Mouse (Mus musculus) hindbrain, embryonic 14.5 days (tissue): Measurements from ENCODE around the gene Dbndd1. TPM values are rescaled to one million over a fixed set of nuclear protein-coding genes. Genes with fewer than 3 reads are reported as not detected.
A peak's percentile ranks its signal among the peaks of the same experiment; 100 is the strongest.

Experiments used
- ATAC-seq: fragments of 200-750 bp; cut with Nextera tagmentation; 2 replicates; pipeline ENCODE4 v1.8.0; 2017; ENCODE audit warnings: moderate number of reproducible peaks, mild to moderate bottlenecking, moderate TSS enrichment, moderate library complexity; ENCODE audit not compliant: low FRiP score
- DNase-seq: peaks from one replicate; pipeline ENCODE4 v3.0.0-alpha.2; 2015; ENCODE audit warnings: low spot score
- H3K27ac ChIP-seq: fragments of 300-500 bp; sonication (generic); 2 replicates; pipeline ENCODE4 v1.5.1; 2014; ENCODE audit warnings: mild to moderate bottlenecking, moderate library complexity
- H3K27me3 ChIP-seq: fragments of 300-500 bp; sonication (generic); 2 replicates; pipeline ENCODE4 v1.6.1; 2014; ENCODE audit warnings: mild to moderate bottlenecking, low read length, mixed read lengths; ENCODE audit not compliant: control insufficient read depth, insufficient read depth
- H3K36me3 ChIP-seq: fragments of 300-500 bp; sonication (generic); replicated peaks from 2 replicates; pipeline ENCODE4 v1.6.1; 2014; ENCODE audit not compliant: control insufficient read depth, insufficient read depth
- H3K4me1 ChIP-seq: fragments of 300-500 bp; sonication (generic); replicated peaks from 2 replicates; pipeline ENCODE4 v1.6.1; 2014; ENCODE audit warnings: antibody characterized with exemption, low read length, mixed read lengths; ENCODE audit not compliant: control insufficient read depth, insufficient read depth
- H3K4me2 ChIP-seq: fragments of 300-500 bp; sonication (generic); replicated peaks from 2 replicates; pipeline ENCODE4 v1.6.1; 2014; ENCODE audit warnings: mild to moderate bottlenecking, moderate library complexity
- H3K4me3 ChIP-seq: fragments of 300-500 bp; sonication (generic); replicated peaks from 2 replicates; pipeline ENCODE4 v1.5.1; 2014; ENCODE audit warnings: mild to moderate bottlenecking, low read length
- H3K9ac ChIP-seq: fragments of 300-500 bp; sonication (generic); 2 replicates; pipeline ENCODE4 v1.6.1; 2014
- H3K9me3 ChIP-seq: fragments of 300-500 bp; sonication (generic); 2 replicates; pipeline ENCODE4 v1.6.1; 2016; ENCODE audit warnings: low read length; ENCODE audit not compliant: control insufficient read depth
- WGBS: fragments of 180-500 bp; shearing (Covaris S2); extraction: QIAGEN DNeasy Blood & Tissue Kit; methylation state at CpG from one replicate; pipeline ENCODE4 v1.1.7; 2014; 5-methylcytosine and 5-hydroxymethylcytosine counted together
- polyA plus RNA-seq: library from polyadenylated mRNA; unstranded; fragments of >200 nt; fragmentation: Nextera tagmentation; extraction: Ambion mirVana; gene quantifications from 2 replicates; pipeline ENCODE4 v1.2.1, GENCODE M21; 2014

The Dbndd1 gene
- polyA plus RNA-seq, 1 experiment from 2014 or later: 91.3 TPM

DNA sequence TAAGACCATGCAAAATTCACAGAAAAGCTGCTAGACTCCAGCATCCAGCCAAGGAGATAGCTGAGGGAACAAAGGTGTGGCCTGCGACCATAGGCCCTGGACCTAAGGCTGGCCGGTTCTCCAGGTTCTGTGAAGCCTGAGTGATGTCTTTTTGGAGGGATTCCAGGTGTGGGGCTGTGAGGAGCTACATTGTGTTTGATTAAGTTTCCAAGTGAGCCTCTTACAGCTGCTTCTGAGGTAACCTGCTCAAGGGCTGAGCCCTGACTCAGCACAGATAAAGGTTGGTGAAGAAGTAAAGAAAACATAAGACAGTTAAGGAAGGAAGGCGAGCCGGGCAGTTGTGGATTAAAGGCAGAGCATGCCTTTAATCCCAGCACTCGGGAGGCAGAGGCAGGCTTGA is 13.1 kb downstream of the Dbndd1 start:
- Histone ChIP-seq H3K9me3 (no peaks in the 10 kb centered on the region), H3K36me3 (peaks cover 96% of the 10 kb centered on the region), H3K4me3 (no peak overlapping the region), H3K4me1 (no peaks in the 10 kb centered on the region), H3K27ac (no peak overlapping the region), H3K4me2 (no peak overlapping the region), H3K27me3 (no peaks in the 10 kb centered on the region), H3K9ac (no peak overlapping the region)
- no peak for DNase-seq
- 96% methylated on average over 5 of the region's 5 CpGs for WGBS
- ATAC-seq: no peak

DNA sequence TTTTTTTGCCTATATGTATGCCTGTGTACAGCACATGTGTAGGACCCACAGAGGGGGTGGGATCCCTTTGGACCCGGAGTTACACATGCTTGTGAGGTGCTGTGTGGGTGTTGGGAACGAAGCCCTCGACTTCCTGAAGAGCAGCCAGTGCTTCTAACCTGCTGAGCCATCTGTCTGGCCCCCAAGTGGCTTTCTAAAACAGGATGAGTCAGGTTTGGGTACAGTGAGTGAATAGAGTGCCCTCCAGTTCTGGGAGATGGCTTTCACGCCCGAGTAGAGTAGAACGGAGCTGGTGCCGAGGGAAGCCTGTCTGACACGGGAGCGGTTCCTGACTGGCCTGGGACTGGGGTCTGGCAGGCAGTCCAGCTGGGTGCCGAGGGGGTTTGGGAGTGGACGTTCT is 15.7 kb downstream of the Dbndd1 start:
- Histone ChIP-seq H3K27ac (no peak overlapping the region), H3K9me3 (no peaks in the 10 kb centered on the region), H3K4me3 (no peak overlapping the region), H3K4me2 (no peak overlapping the region), H3K36me3 (peaks cover 96% of the 10 kb centered on the region), H3K9ac (no peak overlapping the region), H3K4me1 (no peaks in the 10 kb centered on the region), H3K27me3 (no peaks in the 10 kb centered on the region)
- ATAC-seq: no peak
- 94% methylated on average over 11 of the region's 11 CpGs for WGBS
- no peak for DNase-seq

DNA sequence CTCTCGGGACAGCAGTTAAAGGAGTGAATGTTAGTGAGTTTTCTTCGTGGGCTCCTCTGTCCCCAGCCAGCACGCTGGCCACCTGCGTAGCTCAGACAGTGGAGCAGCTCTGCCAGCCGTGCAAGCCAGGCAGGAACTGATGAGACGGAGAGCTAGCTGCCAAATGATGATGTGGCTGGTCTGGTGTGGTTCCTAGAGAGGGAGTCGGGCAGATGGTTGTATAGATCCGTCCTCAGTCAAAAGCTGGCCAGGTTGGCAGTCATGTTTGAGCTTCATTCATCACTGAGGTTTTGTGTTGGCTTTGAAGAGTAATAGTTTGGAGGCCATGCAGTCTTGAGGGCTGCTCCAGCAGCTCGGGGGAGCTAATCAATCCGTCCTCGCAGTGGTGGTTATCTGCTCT is 16.3 kb downstream of the Dbndd1 start:
- ATAC-seq (no peak), DNase-seq (no peak)
- WGBS: 90% methylated on average over 11 of the region's 11 CpGs

DNA sequence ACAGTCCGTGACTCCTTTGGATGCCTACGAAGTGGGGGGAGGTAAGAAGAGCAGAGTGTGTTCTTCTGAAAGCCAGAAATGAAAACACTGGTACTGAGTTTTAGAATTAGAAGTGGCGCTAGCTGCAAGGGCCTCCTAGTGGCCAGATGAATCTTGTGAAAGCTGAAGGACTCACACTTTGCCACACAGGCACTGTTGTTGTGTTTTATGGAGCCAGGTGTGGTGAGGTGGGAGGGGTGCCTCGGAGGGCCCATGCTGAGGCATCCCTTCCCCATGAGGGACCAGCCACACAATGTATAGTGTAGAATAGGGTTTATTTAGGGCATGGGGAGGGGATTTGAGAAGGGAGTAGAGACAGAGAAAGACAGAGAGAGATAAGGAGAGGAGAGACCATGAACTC is 17.6 kb downstream of the Dbndd1 start:
- WGBS: 88% methylated on average over 4 of the region's 4 CpGs
- Histone ChIP-seq H3K27ac (no peak overlapping the region), H3K9ac (no peak overlapping the region), H3K27me3 (no peaks in the 10 kb centered on the region), H3K9me3 (no peaks in the 10 kb centered on the region), H3K4me3 (no peak overlapping the region), H3K36me3 (peaks cover 96% of the 10 kb centered on the region), H3K4me1 (no peaks in the 10 kb centered on the region), H3K4me2 (no peak overlapping the region)
- no peak for ATAC-seq
- DNase-seq: no peak

More for the DNA sequence above, 16.3 kb downstream of the Dbndd1 start:
- H3K27me3 ChIP-seq: no peaks in the 10 kb centered on the region
- H3K9ac ChIP-seq: no peak overlapping the region
- no peaks in the 10 kb centered on the region for H3K4me1 ChIP-seq
- no peak overlapping the region for H3K4me3 ChIP-seq
- no peaks in the 10 kb centered on the region for H3K9me3 ChIP-seq
- H3K36me3 ChIP-seq: peaks cover 96% of the 10 kb centered on the region
- H3K27ac ChIP-seq: no peak overlapping the region
- H3K4me2 ChIP-seq: no peak overlapping the region

DNA sequence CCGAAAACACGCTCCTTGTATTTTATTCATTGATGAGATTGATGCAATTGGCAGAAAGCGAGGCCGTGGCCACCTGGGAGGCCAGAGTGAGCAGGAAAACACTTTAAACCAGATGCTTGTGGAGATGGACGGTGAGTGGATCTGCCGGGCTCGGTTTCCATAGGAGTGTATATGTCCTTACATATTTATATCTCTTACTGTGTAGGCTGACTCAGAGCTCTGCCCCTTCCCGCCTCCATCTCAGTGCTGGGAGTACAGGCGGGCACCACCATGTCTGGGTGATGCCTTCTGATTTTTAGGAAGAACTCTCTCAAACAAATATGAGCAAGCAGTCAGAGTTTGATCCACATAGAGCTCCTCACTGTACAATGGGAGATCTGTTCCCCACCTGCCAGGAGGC is 22.4 kb downstream of the Dbndd1 start:
- no peak overlapping the region for H3K27ac ChIP-seq
- H3K4me3 ChIP-seq: no peak overlapping the region
- peaks cover 96% of the 10 kb centered on the region for H3K36me3 ChIP-seq
- 97% methylated on average over 9 of the region's 9 CpGs for WGBS
- H3K4me2 ChIP-seq: no peak overlapping the region
- no peaks in the 10 kb centered on the region for H3K4me1 ChIP-seq
- H3K9ac ChIP-seq: no peak overlapping the region
- ATAC-seq (no peak), DNase-seq (no peak)
- H3K9me3 ChIP-seq: no peaks in the 10 kb centered on the region
- no peaks in the 10 kb centered on the region for H3K27me3 ChIP-seq

DNA sequence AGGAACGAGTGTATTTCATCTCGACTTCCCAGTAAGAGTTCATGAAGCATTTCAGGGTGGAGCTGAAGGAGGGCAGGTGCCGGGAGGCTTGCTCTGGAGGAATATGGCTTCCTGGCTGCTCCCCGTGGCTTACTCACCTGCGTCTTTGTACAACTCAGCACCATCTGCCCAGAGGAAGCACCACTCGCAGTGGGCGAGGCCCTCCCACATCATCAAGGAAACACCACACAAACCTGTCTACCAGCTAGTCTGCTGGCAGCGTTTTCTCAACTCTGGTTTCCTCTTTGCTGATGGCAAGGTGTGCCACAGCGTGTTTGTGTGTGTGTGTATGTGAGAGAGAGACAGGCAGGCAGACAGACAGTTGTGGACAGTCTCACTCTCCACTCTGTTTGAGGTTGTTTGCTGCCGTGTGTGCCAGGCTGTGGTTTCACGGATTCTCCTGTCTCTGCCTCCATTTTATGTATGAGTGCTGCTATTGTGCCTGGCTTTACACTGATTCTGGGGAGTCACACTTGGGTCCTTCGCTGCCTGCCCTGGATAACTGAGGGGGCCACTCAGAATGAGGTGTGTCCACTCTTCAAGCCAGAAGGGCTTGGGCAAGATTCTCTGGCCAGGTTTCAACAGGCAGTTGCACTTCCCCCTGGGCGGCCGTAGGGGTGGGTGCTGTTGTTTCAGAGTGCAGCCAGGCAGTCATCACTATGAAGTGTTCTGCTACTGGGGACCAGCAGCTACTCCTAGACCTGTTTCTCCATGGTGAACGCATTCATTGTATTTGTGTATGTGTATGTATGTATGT is 23.8 kb downstream of the Dbndd1 start:
- Histone ChIP-seq H3K4me3 (no peak overlapping the region), H3K4me1 (no peaks in the 10 kb centered on the region), H3K9ac (no peak overlapping the region), H3K9me3 (no peaks in the 10 kb centered on the region), H3K27ac (no peak overlapping the region), H3K4me2 (no peak overlapping the region), H3K36me3 (peaks cover 97% of the 10 kb centered on the region), H3K27me3 (no peaks in the 10 kb centered on the region)
- WGBS: 93% methylated on average over 15 of the region's 15 CpGs
- ATAC-seq (no peak), DNase-seq (no peak)

DNA sequence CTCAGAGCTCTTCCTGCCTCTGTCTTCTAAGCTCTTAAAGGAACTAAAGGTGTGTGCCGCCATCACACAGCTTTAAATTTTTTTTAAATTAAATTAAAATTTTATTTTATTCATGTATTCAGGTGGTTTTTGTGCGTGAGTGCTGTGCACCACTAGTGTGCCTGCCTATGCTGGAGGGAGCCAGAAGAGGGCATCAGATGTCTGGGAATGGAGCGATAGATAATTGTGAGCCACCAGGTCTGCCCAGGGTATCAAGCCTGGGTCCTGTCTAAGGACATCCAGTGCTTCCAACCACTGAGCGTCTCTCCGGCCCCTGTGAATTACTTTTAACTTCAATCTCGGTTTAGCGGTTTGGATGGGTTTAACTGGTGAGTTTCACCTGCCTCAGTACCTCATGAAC is 32.6 kb downstream of the Dbndd1 start:
- H3K9me3 ChIP-seq: no peaks in the 10 kb centered on the region
- no peak overlapping the region for H3K4me2 ChIP-seq
- no peak for DNase-seq
- ATAC-seq: no peak
- no peaks in the 10 kb centered on the region for H3K27me3 ChIP-seq
- WGBS: 83% methylated on average over 7 of the region's 7 CpGs
- H3K4me3 ChIP-seq: no peak overlapping the region
- H3K36me3 ChIP-seq: peaks cover 65% of the 10 kb centered on the region
- no peak overlapping the region for H3K27ac ChIP-seq
- no peak overlapping the region for H3K9ac ChIP-seq
- H3K4me1 ChIP-seq: peaks cover 10% of the 10 kb centered on the region

DNA sequence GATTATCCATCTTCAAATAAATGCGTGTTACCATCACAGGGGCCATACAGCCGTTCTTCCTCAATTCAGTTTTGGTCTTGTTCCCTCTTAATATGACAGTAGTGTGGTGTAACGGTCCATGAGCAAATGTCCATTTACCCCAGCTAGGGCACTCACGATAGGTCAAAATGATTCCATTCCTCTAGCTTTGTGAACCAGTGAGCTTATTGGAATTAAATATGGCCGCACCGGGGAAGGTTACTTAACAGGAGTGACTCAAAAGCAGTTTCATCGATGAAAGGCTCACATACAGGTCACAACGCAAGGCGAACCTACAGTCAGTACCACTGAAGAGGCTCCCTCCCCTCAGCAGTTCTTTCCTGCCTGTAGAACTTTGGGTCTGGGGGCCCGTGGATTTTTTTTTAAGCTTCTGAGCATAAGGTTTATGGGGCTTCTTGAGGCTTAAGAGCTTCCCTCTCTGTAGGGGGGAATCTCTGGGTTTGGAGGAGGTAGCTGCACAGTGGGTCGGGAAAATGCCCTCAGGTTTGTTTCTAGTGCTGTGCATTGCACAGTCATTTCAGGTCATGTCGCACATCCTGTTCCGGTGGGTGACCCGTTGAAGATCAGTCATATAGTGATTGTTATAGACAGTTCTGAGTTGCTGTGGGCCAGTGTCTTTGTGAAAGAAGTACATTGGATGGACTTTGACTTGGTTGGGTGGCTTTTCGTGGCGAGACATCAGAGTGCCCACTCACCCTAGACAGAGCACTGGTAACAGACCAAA is 36.6 kb downstream of the Dbndd1 start:
- peak overlapping the region; percentile 89 for H3K9ac ChIP-seq
- DNase-seq (peak; percentile 48), ATAC-seq (no peak)
- H3K36me3 ChIP-seq: peaks cover 30% of the 10 kb centered on the region
- H3K27me3 ChIP-seq: no peaks in the 10 kb centered on the region
- H3K9me3 ChIP-seq: no peaks in the 10 kb centered on the region
- H3K4me2 ChIP-seq: peak overlapping the region; percentile 94
- peaks cover 16% of the 10 kb centered on the region for H3K4me1 ChIP-seq
- H3K4me3 ChIP-seq: peak overlapping the region; percentile 88
- 40% methylated on average over 16 of the region's 16 CpGs for WGBS
- peak overlapping the region; percentile 99 for H3K27ac ChIP-seq

DNA sequence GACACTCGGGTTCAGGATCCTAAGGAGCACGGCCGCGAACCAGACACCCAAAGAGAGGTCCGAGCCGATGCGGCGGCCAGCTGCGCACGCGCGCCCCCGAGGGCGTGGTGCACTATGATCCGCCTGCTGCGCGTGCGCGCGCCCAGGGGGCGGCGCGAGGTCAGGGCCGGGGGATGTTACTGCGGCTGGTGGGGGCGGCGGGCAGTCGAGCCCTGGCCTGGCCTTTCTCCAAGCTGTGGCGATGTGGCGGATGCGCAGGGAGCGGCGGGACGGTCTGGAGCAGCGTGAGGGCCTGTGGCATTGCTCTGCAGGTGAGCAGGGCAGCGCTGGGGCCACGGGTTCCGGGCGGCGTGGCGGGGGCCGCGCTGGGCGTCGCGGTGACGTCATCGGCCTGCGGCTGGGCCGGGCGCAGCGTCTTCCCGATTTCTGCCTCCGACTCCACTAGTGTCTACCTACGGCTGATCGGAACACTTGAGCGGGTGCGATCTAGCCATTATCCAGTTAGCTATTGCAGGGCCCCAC is 37.5 kb downstream of the Dbndd1 start, which contains the start of gene Afg3l1:
Afg3l1 (plus strand) TSS at position 167 of the 522 bp plus-strand sequence.
- Histone ChIP-seq H3K36me3 (peaks cover 26% of the 10 kb centered on the region), H3K27ac (peak within 1 kb of the TSS; percentile 99), H3K27me3 (no peaks in the 10 kb centered on the region), H3K9me3 (no peaks in the 10 kb centered on the region), H3K4me3 (peak within 1 kb of the TSS; percentile 88), H3K4me2 (peak within 1 kb of the TSS; percentile 94), H3K4me1 (peaks cover 16% of the 10 kb centered on the region), H3K9ac (peak within 1 kb of the TSS; percentile 89)
- WGBS: under 1% methylated on average over 54 of the region's 58 CpGs
- DNase-seq: peak; percentile 92
- ATAC-seq: peak; percentile 93
